Mouse (Mus musculus) spleen, postnatal 4 days (tissue): ENCODE data around the gene Sh3pxd2a.

Experiments used
- DNase-seq, 2 experiments: peaks; one replicate each; pipeline ENCODE4 v3.0.0; 2022; ENCODE audit warnings: low spot score in 2 of 2

Gene Sh3pxd2a

GRCm38 (mm10) chr19:47339165-47339564 lies 125.0 kb downstream of the Sh3pxd2a start:
- peak; percentile 60 to 89 for DNase-seq

- DNase-seq: no peak
Measured at GRCm38 (mm10) chr19:47338396-47339164, 125.6 kb downstream of the Sh3pxd2a start.

- DNase-seq: peak; percentile 77 to 95
Measured at GRCm38 (mm10) chr19:47337743-47338142, 126.5 kb downstream of the Sh3pxd2a start.

- no peak for DNase-seq
Measured at GRCm38 (mm10) chr19:47337191-47337590, 127.0 kb downstream of the Sh3pxd2a start.

GRCm38 (mm10) chr19:47335262-47335661 lies 128.9 kb downstream of the Sh3pxd2a start:
- DNase-seq: no peak

GRCm38 (mm10) chr19:47334713-47335112 lies 129.5 kb downstream of the Sh3pxd2a start:
- no peak for DNase-seq

GRCm38 (mm10) chr19:47330743-47331227 lies 133.4 kb downstream of the Sh3pxd2a start:
- peak in 1 of 2 experiments; percentile 27 for DNase-seq

GRCm38 (mm10) chr19:47329102-47329501 lies 135.1 kb downstream of the Sh3pxd2a start:
- DNase-seq: no peak

- DNase-seq: no peak
Measured at GRCm38 (mm10) chr19:47327896-47328882, 136.0 kb downstream of the Sh3pxd2a start.

- no peak for DNase-seq
Measured at GRCm38 (mm10) chr19:47325881-47326280, 138.3 kb downstream of the Sh3pxd2a start.

- no peak for DNase-seq
Measured at GRCm38 (mm10) chr19:47323096-47323849, 140.9 kb downstream of the Sh3pxd2a start.

- no peak for DNase-seq
Measured at GRCm38 (mm10) chr19:47320331-47320668, 143.9 kb downstream of the Sh3pxd2a start.

GRCm38 (mm10) chr19:47319521-47320330 lies 144.5 kb downstream of the Sh3pxd2a start:
- DNase-seq: no peak

- DNase-seq: no peak
Measured at GRCm38 (mm10) chr19:47319061-47319460, 145.1 kb downstream of the Sh3pxd2a start.

- no peak for DNase-seq
Measured at GRCm38 (mm10) chr19:47317063-47317938, 146.9 kb downstream of the Sh3pxd2a start.

- DNase-seq: peak in 1 of 2 experiments; percentile 33
Measured at GRCm38 (mm10) chr19:47316288-47317062, 147.7 kb downstream of the Sh3pxd2a start.

GRCm38 (mm10) chr19:47315917-47316265 lies 148.3 kb downstream of the Sh3pxd2a start:
- DNase-seq: no peak

GRCm38 (mm10) chr19:47315091-47315916 lies 148.9 kb downstream of the Sh3pxd2a start:
- DNase-seq: no peak
